Mouse (Mus musculus) kidney, postnatal 25 days (tissue): ENCODE measurements at regions not wholly inside any gene's neighbourhood (a gene's known extent, or its start where the extent isn't known, plus 50 kb on each side); places are given as distances from the start of the nearest gene placed in this dataset.

ENCODE experiments used
- DNase-seq, 2 experiments: peaks; one replicate each; pipeline ENCODE4 v3.0.0; 2021; ENCODE audit warnings: mixed read lengths in 2 of 2

DNA sequence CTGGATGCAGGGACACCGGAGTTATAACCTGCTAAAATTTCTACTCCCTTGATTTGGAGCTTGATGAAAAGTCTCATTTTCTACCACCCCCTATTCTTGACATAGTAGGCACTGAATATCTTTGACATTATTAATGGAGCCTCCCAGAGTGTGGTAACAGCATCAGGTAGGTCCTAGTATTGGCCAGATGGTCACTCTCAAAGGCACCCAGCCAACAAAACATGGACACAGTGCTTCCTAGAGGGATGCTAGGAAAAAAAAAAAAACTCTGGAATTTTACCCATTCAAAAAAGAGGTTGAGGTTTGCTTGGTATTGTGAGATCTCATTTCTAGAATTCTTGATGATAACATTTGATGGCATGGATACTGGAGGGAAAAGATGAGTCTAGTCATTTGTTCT lies 740.8 kb downstream of the Epm2a start:
- DNase-seq, result no peak

DNA sequence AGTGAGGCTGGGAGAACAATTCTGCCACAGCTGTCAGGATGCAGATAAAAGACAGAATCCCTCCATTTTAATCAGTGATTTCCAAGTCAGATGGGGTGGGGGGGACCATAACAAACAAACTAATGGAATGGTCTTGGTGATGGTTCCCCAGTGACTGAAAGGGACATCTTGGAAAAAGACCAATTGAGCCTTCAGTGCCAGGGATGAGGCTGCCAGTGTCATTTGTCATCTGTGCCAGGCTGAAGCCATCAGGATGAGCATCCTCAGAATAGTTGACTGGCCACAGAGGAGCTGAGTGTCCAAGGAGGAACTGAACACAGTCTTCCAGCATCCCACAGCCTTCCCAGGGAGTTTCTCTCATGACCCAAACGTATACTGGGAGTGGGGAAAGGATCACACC lies 749.3 kb downstream of the Epm2a start:
- DNase-seq, result no peak

- no peak for DNase-seq
Observed at GRCm38 (mm10) chr10:12096678-12097077, 753.5 kb downstream of the Epm2a start.

DNA sequence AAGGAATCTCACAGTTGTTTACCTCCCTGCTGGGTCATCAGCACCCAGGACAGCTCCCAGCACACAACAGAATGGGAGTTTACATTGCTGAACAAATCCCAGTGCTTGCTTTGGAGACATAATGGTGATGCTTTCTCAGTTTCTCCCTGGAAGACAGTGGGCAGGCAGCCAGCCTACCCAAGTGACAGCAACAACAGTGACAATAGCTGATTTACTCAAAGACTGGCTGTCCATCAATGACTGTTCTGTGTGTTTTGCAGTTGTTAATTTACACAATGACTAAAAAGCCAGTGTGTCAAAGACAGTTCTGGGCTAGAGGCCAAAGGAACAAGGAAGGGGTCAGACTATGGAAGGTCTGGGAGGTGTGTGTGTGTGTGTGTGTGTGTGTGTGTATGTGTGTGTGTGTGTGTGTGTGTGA lies 762.2 kb downstream of the Utrn start:
- peak; percentile 17 to 45 for DNase-seq

GRCm38 (mm10) chr10:12111720-12112119 lies 757.4 kb downstream of the Utrn start:
- DNase-seq, result no peak

GRCm38 (mm10) chr10:12115767-12116166 lies 753.4 kb downstream of the Utrn start:
- no peak for DNase-seq

DNA sequence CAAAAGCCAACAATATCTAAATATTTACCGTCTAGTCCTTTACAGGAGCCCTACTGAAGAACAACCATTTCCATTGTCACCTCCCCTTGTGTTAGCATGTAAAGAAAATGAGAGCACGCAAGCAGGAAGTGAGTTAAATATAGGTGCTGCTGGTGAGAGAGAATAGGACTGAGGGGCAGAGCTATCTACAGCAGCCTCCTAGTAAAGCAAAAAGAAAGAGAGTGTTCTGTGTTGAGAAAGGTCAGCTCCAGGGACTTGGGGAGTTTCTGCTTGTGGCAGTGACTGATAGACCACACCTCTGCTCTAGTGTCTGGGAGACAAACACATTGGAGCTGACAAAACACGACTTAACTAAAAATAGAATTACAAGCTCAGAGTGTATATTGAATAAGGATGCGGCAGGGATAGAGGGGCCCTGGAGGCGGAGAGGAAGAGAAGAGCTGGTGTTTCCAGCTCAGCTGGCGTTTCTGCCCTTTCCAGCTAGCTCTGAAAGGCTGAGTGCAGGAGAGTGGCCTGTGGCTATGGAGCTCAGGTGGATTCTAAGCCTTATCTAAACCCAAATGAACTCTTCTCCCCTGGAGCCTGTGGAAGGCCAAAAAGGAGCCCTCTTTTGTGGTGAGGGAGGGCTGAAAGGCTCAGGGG lies 752.4 kb downstream of the Utrn start:
- DNase-seq, result no peak

DNA sequence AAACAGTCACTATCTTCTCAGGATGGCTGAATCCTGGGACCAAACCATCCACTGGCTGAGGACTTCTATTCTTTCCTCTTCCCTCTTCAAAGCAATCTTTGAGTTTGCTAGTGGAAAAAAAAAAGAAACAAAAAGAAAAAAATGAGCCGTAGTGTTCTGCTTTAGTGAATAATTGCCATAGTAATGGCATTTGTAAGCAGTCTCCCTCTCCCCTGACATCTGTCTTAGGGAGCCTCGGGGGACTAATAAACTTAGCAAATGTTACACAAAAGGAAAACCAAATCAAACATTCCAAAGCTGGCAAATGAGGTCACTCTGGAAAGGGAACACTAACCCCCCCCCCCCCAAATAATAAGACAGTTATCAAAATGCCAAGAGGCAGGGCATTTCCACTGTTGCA lies 744.9 kb downstream of the Utrn start:
- DNase-seq, result no peak

DNA sequence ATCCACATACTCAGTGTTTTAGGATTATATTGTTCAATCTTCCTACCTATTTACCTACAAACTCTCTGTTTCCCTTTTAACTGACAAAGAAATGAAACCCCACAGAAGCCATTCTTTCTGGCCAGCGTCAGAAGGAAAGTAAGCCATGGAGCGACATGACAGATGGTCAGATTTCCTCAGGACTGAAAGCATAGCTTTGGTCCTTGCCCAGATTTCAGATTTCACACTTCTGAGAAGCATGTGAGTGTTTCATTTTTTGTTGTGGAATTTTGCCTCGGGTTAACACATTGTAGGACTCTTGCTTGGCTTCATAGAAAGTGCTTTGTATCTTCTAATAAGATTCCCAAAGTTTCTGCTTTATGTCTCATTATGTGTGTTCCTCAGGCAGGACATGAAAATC lies 739.7 kb downstream of the Utrn start:
- no peak for DNase-seq

GRCm38 (mm10) chr10:12144691-12145090 lies 724.5 kb downstream of the Utrn start:
- no peak for DNase-seq

- no peak for DNase-seq
Observed at GRCm38 (mm10) chr10:12146942-12147537, 722.1 kb downstream of the Utrn start.

GRCm38 (mm10) chr10:12170243-12170642 lies 698.9 kb downstream of the Utrn start:
- DNase-seq, result no peak

- DNase-seq, result no peak
Observed at GRCm38 (mm10) chr10:12174200-12174818, 694.9 kb downstream of the Utrn start.

GRCm38 (mm10) chr10:12175141-12175540 lies 694.0 kb downstream of the Utrn start:
- no peak for DNase-seq

DNA sequence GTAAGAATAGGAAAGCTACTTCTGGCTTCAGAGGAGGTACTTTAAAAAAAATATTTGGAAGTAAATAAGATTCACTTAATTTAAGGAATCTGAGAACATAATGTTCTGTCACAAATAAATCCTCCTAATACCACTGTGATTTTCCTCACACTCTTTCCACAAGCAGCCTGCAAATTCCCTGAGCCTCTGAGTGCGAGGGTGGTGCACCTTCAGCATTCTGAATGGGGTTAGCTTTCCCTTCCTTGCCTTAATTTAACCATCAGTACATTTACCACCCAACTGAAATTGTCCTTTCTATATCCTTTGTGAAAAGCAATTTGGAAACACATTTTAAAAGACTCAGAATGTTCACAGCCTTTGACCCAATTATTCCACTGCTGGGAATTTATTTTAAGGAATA lies 691.7 kb downstream of the Utrn start:
- DNase-seq, result no peak

- no peak for DNase-seq
Observed at GRCm38 (mm10) chr10:12180965-12181364, 688.2 kb downstream of the Utrn start.

DNA sequence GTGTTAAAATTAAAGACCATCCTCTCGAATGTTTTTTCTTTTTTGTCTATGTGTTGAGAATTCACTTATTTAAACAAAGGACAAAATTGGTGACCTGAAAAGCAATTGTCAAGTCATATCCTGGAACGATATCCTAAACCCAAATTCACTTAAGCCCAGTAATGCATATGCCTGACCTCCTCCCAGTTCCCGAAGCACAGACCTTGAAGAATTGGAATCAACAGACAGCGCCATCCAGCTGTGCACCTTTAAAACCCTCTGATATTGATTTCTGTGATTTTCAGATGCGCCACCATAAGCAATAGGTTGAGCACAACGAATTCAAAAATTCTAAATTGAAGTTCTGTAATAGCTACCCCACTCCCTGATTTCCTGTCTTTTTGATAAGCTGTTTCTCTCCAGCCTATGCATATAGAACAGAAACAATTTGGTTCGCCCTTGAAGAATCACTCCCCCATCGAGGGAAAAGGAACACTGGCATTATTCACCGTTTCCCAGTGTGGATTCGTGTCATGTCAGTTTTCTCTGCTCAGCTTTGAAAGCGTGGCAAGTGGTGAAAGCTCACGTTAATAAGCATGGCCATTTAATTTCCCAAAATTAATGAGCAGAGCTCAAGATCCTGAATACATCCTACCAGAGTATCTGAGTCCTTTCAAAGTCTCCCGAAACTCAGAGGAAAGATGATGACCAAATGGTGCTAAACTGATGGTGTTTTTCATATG lies 682.1 kb downstream of the Utrn start:
- DNase-seq, result no peak

DNA sequence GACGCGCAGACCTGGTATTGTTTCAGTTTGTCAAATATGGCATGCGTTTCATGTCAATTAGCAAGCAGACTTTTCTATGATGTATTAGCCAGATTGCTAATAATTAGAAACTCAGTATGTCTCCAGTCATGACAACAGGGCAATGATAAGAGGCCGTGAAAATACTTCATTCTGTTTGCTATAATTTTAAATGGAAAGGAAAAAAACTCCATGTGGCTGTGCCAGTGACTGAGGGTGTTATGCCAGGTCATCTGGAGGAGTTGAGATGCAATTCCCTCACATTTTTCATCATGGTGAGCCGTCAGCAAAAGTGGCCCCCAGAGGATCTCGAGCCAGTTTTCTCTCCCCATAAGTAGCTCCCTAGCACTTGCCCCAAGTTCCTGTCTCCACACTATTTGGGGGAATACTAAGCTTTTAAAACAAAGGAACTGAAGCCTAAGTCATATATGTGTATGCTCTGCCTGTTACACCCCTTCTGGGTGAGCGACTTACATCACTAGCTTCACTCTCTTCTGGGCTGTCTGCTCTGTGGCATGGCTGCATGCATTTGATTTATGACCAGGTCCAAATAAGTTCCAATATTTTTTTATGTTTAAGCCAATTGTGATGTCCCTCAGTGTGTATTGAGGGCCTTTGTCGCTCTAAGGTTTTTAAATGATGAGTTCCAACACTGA lies 681.4 kb downstream of the Utrn start:
- DNase-seq, result no peak

GRCm38 (mm10) chr10:12190435-12190834 lies 678.7 kb downstream of the Utrn start:
- no peak for DNase-seq

- DNase-seq, result no peak
Observed at GRCm38 (mm10) chr10:12207301-12207700, 661.9 kb downstream of the Utrn start.

GRCm38 (mm10) chr10:12210181-12210580 lies 659.0 kb downstream of the Utrn start:
- no peak for DNase-seq

DNA sequence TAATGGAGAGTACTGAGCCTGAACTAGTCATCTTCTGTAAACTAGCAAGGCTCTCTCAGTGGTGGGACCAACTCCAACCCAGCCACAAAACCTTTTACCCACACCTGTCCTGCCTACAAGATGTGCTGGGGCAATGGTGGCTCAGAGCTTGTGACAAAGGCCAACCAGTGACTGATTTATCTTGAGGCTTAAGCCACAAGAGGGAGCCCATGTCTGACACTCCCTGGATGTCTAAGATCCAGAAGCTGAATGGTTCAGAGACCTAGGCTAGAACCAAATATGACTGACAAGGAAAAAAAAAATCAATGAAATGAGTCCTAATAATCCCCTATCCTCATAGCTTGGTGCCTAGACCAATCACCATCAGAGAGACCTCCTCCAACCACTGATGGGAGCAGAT lies 650.3 kb downstream of the Utrn start:
- peak in 1 of 2 experiments; percentile 2 for DNase-seq

DNA sequence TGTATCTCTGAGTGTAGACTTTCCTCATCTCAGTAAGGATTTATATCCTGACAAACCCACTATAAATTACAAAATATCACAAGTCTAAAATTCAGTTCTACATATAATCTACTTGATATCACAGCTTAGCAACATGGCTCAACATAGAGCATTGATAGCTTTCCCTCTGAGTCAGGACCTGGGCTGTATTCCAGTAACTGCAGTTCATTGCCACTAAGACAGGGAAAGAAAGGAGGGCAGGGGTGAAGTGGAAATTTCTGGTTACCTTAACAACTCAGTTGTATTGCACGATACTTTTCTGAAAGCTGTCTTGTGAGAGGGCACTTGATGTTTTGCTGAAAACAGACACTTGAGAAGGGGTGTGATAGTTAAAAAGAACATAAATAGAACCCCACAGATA lies 635.0 kb downstream of the Utrn start:
- no peak for DNase-seq
